Mouse (Mus musculus) stomach, embryonic 16.5 days (tissue): ENCODE results near the gene Xpo4. TPM values are rescaled to one million over a fixed set of nuclear protein-coding genes. Genes with fewer than 3 reads are reported as not detected.

Experiments
- ATAC-seq: fragments of 200-750 bp; cut with Nextera tagmentation; 2 replicates; pipeline ENCODE4 v1.8.0; 2017; ENCODE audit warnings: moderate number of reproducible peaks, moderate TSS enrichment; ENCODE audit not compliant: insufficient read depth, low FRiP score
- H3K27ac ChIP-seq: fragments of 300-500 bp; sonication (generic); 2 replicates; pipeline ENCODE4 v1.5.1; 2014; ENCODE audit warnings: low read length
- H3K27me3 ChIP-seq: fragments of 300-500 bp; sonication (generic); 2 replicates; pipeline ENCODE4 v1.6.1; 2014; ENCODE audit warnings: low read length, control low read depth, mixed read lengths; ENCODE audit not compliant: control insufficient read depth, insufficient read depth
- H3K36me3 ChIP-seq: fragments of 300-500 bp; sonication (generic); 2 replicates; pipeline ENCODE4 v1.6.1; 2014; ENCODE audit warnings: low read length; ENCODE audit not compliant: control insufficient read depth, insufficient read depth
- H3K4me1 ChIP-seq: fragments of 300-500 bp; sonication (generic); 2 replicates; pipeline ENCODE4 v1.6.1; 2014; ENCODE audit warnings: low read length, control low read depth, mixed read lengths; ENCODE audit not compliant: control insufficient read depth, insufficient read depth
- H3K4me2 ChIP-seq: fragments of 300-500 bp; sonication (generic); 2 replicates; pipeline ENCODE4 v1.6.1; 2014; ENCODE audit warnings: low read depth, low read length, mixed read lengths
- H3K4me3 ChIP-seq: fragments of 300-500 bp; sonication (generic); replicated peaks from 2 replicates; pipeline ENCODE4 v1.5.1; 2014; ENCODE audit warnings: mild to moderate bottlenecking, low read length
- H3K9ac ChIP-seq: fragments of 300-500 bp; sonication (generic); 2 replicates; pipeline ENCODE4 v1.6.1; 2014; ENCODE audit warnings: low read length
- H3K9me3 ChIP-seq: fragments of 300-500 bp; sonication (generic); replicated peaks from 2 replicates; pipeline ENCODE4 v1.6.1; 2016; ENCODE audit warnings: low read length, control low read depth; ENCODE audit not compliant: control insufficient read depth
- WGBS: fragments of 180-500 bp; shearing (Covaris S2); extraction: QIAGEN DNeasy Blood & Tissue Kit; methylation state at CpG from one replicate; pipeline ENCODE4 v1.1.7; 2014; 5-methylcytosine and 5-hydroxymethylcytosine counted together
- polyA plus RNA-seq: library from polyadenylated mRNA; unstranded; fragments of >200 nt; fragmentation: Nextera tagmentation; extraction: Ambion mirVana; gene quantifications from 2 replicates; pipeline ENCODE4 v1.2.1, GENCODE M21; 2015

The Xpo4 gene
- polyA plus RNA-seq, 1 experiment from 2014 or later, result 18.6 TPM

DNA sequence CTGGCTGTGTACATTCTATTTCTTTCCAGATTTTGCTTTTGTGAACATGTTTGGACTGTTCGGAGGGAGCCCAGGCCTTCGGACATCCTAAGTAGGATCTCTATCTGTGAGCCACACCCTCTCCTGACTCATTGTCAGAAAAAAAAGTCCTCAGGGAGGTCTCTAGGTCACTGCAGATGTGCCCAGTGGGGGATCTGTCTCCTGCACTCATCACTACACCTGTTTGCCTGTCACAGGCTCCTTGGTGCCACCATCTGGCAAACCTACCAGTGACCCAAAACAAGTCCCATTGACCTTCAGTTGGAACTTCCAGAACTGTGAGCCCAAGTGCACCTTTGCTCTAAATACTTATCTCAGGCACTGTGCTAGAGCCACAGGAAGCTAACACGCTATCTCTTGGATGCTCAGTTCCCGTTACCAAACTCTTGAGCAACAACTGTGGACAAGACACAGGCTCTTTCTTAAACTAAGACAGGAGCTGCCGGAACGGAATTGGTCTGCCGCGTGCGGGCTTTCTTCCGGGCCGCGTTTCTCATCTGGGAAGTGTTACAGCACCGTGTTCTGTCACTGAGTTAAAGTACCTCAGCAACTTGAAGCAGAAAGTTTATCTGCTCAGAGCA is 121.7 kb downstream of the Xpo4 start:
- H3K9me3 ChIP-seq, result no peaks in the 10 kb centered on the region
- 89% methylated on average over 13 of the region's 13 CpGs for WGBS

DNA sequence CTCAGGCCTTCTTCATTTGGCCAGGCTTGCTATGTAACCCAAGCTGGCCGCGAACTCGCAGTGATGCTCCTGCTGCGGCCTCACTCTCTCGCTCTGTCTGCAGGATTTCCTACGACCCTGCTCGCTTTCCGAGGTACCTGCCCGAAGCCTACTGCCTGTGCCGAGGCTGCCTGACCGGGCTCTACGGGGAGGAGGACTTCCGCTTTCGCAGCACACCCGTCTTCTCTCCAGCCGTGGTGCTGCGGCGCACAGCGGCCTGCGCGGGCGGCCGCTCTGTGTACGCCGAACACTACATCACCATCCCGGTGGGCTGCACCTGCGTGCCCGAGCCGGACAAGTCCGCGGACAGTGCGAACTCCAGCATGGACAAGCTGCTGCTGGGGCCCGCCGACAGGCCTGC is 123.0 kb downstream of the Xpo4 start:
- Histone ChIP-seq H3K9me3 (no peaks in the 10 kb centered on the region), H3K27me3 (no peaks in the 10 kb centered on the region), H3K4me3 (no peak overlapping the region), H3K36me3 (no peaks in the 10 kb centered on the region), H3K27ac (no peak overlapping the region), H3K4me1 (peaks cover 16% of the 10 kb centered on the region), H3K9ac (no peak overlapping the region), H3K4me2 (no peak overlapping the region)
- 65% methylated on average over 34 of the region's 34 CpGs for WGBS
- ATAC-seq, result no peak

More for the DNA sequence above, 121.7 kb downstream of the Xpo4 start:
- Histone ChIP-seq H3K27ac (no peak overlapping the region), H3K4me3 (no peak overlapping the region), H3K36me3 (no peaks in the 10 kb centered on the region), H3K27me3 (no peaks in the 10 kb centered on the region), H3K4me1 (peaks cover 9% of the 10 kb centered on the region), H3K4me2 (no peak overlapping the region), H3K9ac (no peak overlapping the region)
- no peak for ATAC-seq

GRCm38 (mm10) chr14:57540683-57541082 is 124.5 kb downstream of the Xpo4 start:
- WGBS, result 63% methylated on average over 11 of the region's 11 CpGs
- no peak overlapping the region for H3K4me3 ChIP-seq
- H3K27ac ChIP-seq, result no peak overlapping the region
- no peak overlapping the region; the same call in 1 of the 2 replicates for H3K9ac ChIP-seq
- no peaks in the 10 kb centered on the region for H3K36me3 ChIP-seq
- H3K4me1 ChIP-seq, result peaks cover 21% of the 10 kb centered on the region
- no peak overlapping the region for H3K4me2 ChIP-seq
- H3K9me3 ChIP-seq, result no peaks in the 10 kb centered on the region
- no peaks in the 10 kb centered on the region for H3K27me3 ChIP-seq
- no peak for ATAC-seq

GRCm38 (mm10) chr14:57537261-57538015 is 127.8 kb downstream of the Xpo4 start:
- Histone ChIP-seq H3K4me1 (peaks cover 36% of the 10 kb centered on the region), H3K36me3 (no peaks in the 10 kb centered on the region), H3K4me3 (no peak overlapping the region), H3K9ac (peak overlapping the region; percentile 62), H3K27me3 (no peaks in the 10 kb centered on the region), H3K27ac (peak overlapping the region; percentile 39), H3K9me3 (no peaks in the 10 kb centered on the region), H3K4me2 (peak overlapping the region; percentile 24; the same call in 1 of the 2 replicates)
- WGBS, result 26% methylated on average over 16 of the region's 16 CpGs
- peak; percentile 27; the same call in 1 of the 2 replicates for ATAC-seq

DNA sequence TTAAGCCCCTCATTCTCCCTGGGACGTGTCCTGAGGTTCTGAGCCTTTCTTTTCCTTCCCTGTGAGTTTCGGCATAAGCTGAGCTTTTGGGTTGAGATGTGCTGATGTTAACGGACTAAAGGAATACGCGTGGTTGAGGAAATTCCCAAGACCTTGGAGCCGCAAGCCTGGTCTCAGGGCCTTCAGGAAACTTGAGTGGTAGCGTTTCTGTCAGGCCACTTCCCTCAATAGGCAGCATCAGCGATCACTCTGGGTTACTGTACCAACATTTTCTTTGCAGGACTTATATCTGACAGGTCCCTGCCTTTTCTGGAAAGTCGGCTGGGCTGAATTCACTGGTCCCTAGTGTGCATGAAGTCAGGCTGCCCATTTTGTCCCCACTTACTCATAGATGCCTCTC is 128.4 kb downstream of the Xpo4 start:
- H3K9me3 ChIP-seq, result no peaks in the 10 kb centered on the region
- no peaks in the 10 kb centered on the region for H3K36me3 ChIP-seq
- H3K4me2 ChIP-seq, result no peak overlapping the region
- no peaks in the 10 kb centered on the region for H3K27me3 ChIP-seq
- 59% methylated on average over 9 of the region's 9 CpGs for WGBS
- H3K27ac ChIP-seq, result peak overlapping the region; percentile 39
- H3K9ac ChIP-seq, result no peak overlapping the region
- no peak for ATAC-seq
- peaks cover 36% of the 10 kb centered on the region for H3K4me1 ChIP-seq
- H3K4me3 ChIP-seq, result no peak overlapping the region

- H3K4me2 ChIP-seq, result 0 out of 2 replicates have a peak overlapping the region, but pooled peaks have one; percentile 6
- peak overlapping the region; percentile 92 for H3K27ac ChIP-seq
- H3K9ac ChIP-seq, result no peak overlapping the region
- ATAC-seq, result peak; percentile 39; the same call in 1 of the 2 replicates
- H3K4me3 ChIP-seq, result no peak overlapping the region
- H3K36me3 ChIP-seq, result no peaks in the 10 kb centered on the region
- peaks cover 36% of the 10 kb centered on the region for H3K4me1 ChIP-seq
- no peaks in the 10 kb centered on the region for H3K9me3 ChIP-seq
- no peaks in the 10 kb centered on the region for H3K27me3 ChIP-seq
- WGBS, result 38% methylated on average over 6 of the region's 6 CpGs
These were observed 129.6 kb downstream of the Xpo4 start for GRCm38 (mm10) chr14:57535646-57536045.

- WGBS, result 21% methylated on average over 8 of the region's 8 CpGs
- peak overlapping the region; percentile 44; the same call in 1 of the 2 replicates for H3K9ac ChIP-seq
- no peaks in the 10 kb centered on the region for H3K36me3 ChIP-seq
- peaks cover 36% of the 10 kb centered on the region for H3K4me1 ChIP-seq
- no peaks in the 10 kb centered on the region for H3K9me3 ChIP-seq
- H3K27ac ChIP-seq, result peak overlapping the region; percentile 92
- no peak overlapping the region for H3K4me3 ChIP-seq
- peak overlapping the region; percentile 5; the same call in 1 of the 2 replicates for H3K4me2 ChIP-seq
- H3K27me3 ChIP-seq, result no peaks in the 10 kb centered on the region
- ATAC-seq, result peak; percentile 80; the same call in 1 of the 2 replicates
These were observed 130.3 kb downstream of the Xpo4 start for GRCm38 (mm10) chr14:57534961-57535360.

- Histone ChIP-seq H3K27me3 (no peaks in the 10 kb centered on the region), H3K4me2 (0 out of 2 replicates have a peak overlapping the region, but pooled peaks have one; percentile 5), H3K27ac (peak overlapping the region; percentile 92), H3K9ac (peak overlapping the region; percentile 44; the same call in 1 of the 2 replicates), H3K9me3 (no peaks in the 10 kb centered on the region), H3K4me1 (peaks cover 36% of the 10 kb centered on the region), H3K4me3 (no peak overlapping the region), H3K36me3 (no peaks in the 10 kb centered on the region)
- WGBS, result 20% methylated on average over 5 of the region's 5 CpGs
- no peak for ATAC-seq
These were observed 130.9 kb downstream of the Xpo4 start for GRCm38 (mm10) chr14:57534346-57534745.

DNA sequence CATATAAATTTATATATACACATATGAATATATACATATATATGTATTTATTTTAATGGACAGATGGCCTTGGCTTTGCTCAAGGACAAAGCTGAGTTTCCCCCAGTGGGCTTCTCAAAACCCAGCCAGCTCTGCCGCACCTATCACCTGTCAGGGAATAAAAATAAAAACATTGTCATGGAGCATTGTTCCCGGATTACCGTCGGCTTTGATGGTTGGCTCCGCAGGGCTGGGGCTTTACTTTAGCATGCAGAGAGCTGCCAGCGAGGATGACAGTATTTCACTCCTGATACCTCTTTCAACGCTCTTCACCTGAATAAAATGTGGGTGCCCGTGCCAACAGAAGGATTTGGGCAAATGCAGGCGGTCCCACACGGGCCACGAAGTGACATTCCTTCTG is 131.4 kb downstream of the Xpo4 start:
- Histone ChIP-seq H3K4me1 (peaks cover 36% of the 10 kb centered on the region), H3K4me2 (no peak overlapping the region), H3K4me3 (no peak overlapping the region), H3K9ac (no peak overlapping the region), H3K27me3 (no peaks in the 10 kb centered on the region), H3K36me3 (no peaks in the 10 kb centered on the region), H3K9me3 (no peaks in the 10 kb centered on the region), H3K27ac (0 out of 2 replicates have a peak overlapping the region, but pooled peaks have one; percentile 92)
- no peak for ATAC-seq
- WGBS, result 36% methylated on average over 11 of the region's 11 CpGs
